Mouse (Mus musculus): ENCODE measurements at regions not wholly inside any gene's neighbourhood (a gene's known extent, or its start where the extent isn't known, plus 50 kb on each side); places are given as distances from the start of the nearest gene placed in this dataset.
"Not testable (repeated sequence)": the region's sequence is repeated elsewhere in the genome, so short reads cannot be mapped to it uniquely, and the experiment has no call there.

GRCm38 (mm10) chr2:114384566-114384965 is 183.3 kb upstream of the Zfp770 start:
- WGBS = 6% methylated on average over 3 of the region's 3 CpGs

DNA sequence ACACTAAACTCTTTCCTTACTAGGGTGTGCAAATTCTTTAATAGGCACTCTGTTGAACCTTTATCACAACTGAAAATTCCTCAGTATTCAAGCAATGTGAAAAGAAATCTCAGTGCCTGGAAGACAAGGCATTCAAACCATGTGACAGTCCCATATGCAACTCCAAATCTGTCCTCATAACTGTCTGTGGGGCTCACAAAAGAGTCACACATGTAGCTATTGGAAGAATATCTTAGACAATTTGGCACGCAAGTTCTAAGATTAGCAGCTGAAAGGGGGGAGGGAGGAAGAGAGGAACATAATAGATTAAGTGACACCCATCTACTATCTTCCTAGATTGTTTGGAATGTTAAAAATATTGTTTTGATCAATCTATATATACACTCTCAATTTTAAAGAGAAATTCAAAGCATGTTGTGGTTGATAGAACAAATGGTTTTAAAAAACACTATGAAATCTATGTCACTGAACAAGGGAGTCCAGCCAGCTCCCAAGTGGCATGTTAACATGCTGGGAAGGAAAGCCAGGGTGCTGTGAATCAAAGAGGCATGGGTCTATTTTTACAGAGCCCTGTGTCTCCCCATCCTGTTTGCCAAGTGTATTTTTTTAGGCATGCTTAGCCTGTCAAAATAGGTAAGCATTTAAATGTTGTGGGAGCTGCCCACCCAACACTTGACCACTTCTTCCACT is 177.7 kb upstream of the Zfp770 start:
- peaks cover 8% of the 10 kb centered on the region; the same call in 1 of the 2 replicates for H3K27me3 ChIP-seq
- H3K27ac ChIP-seq = no peak overlapping the region
- 90% methylated on average over 1 of the region's 1 CpGs for WGBS
- no peak overlapping the region for H3K4me3 ChIP-seq (replicated peaks)
- H3K36me3 ChIP-seq (replicated peaks) = no peaks in the 10 kb centered on the region
- no peaks in the 10 kb centered on the region for H3K4me1 ChIP-seq
- no peaks in the 10 kb centered on the region for H3K9me3 ChIP-seq
- no peak for ATAC-seq (ENCODE audit: low FRiP score)
- no peak overlapping the region for H3K9ac ChIP-seq
- H3K4me2 ChIP-seq = no peak overlapping the region

More at GRCm38 (mm10) chr2:114384566-114384965, 183.3 kb upstream of the Zfp770 start:
- no peak overlapping the region for H3K4me2 ChIP-seq
- ATAC-seq (ENCODE audit: low FRiP score) = no peak
- H3K27ac ChIP-seq = no peak overlapping the region
- no peaks in the 10 kb centered on the region for H3K9me3 ChIP-seq
- H3K4me3 ChIP-seq (replicated peaks) = no peak overlapping the region
- peaks cover 9% of the 10 kb centered on the region for H3K27me3 ChIP-seq
- no peak overlapping the region for H3K9ac ChIP-seq
- H3K4me1 ChIP-seq = no peaks in the 10 kb centered on the region
- no peaks in the 10 kb centered on the region for H3K36me3 ChIP-seq (replicated peaks)

DNA sequence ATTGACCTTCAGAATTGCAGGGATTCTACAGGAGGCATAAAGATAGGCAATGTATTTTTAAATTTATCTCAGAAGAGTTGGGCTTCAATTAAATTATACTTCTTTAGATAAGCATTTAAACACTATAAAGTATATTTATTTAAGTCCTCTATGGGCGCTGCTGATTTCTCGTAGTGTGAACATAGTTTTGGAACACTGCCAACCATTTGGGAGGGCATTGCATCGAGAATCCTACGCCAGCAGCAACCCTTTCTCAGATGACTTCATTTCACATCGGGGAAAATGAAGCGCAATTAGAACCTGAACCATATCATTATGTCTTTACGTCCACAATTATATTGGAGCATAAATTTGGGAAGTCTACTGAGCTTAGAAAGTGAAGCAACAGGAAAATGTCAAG is 172.2 kb upstream of the Zfp770 start:
- Histone ChIP-seq H3K27ac (no peak overlapping the region), H3K4me2 (no peak overlapping the region), H3K4me3 (replicated peaks) (no peak overlapping the region), H3K9me3 (no peaks in the 10 kb centered on the region), H3K4me1 (no peaks in the 10 kb centered on the region), H3K27me3 (peaks cover 4% of the 10 kb centered on the region; the same call in 1 of the 2 replicates), H3K36me3 (replicated peaks) (no peaks in the 10 kb centered on the region), H3K9ac (no peak overlapping the region)
- ATAC-seq (ENCODE audit: low FRiP score) = no peak
- WGBS = 76% methylated on average over 7 of the region's 7 CpGs

- H3K4me2 ChIP-seq; H3K9ac ChIP-seq; H3K4me1 ChIP-seq; H3K27ac ChIP-seq; H3K27me3 ChIP-seq; ATAC-seq (ENCODE audit: low FRiP score); H3K4me3 ChIP-seq (replicated peaks); H3K36me3 ChIP-seq (replicated peaks); H3K9me3 ChIP-seq: not testable (repeated sequence)
- WGBS = 89% methylated on average over 11 of the region's 11 CpGs
Measured at GRCm38 (mm10) chr2:114353876-114354275, 152.6 kb upstream of the Zfp770 start.

- Histone ChIP-seq H3K9me3 (no peaks in the 10 kb centered on the region), H3K27ac (no peak overlapping the region), H3K4me1 (no peaks in the 10 kb centered on the region), H3K9ac (no peak overlapping the region), H3K4me2 (no peak overlapping the region), H3K36me3 (replicated peaks) (no peaks in the 10 kb centered on the region), H3K27me3 (no peaks in the 10 kb centered on the region), H3K4me3 (replicated peaks) (no peak overlapping the region)
- ATAC-seq (ENCODE audit: low FRiP score) = no peak
- WGBS = 77% methylated on average over 9 of the region's 9 CpGs
Measured at GRCm38 (mm10) chr2:114340578-114341293, 139.5 kb upstream of the Zfp770 start.

DNA sequence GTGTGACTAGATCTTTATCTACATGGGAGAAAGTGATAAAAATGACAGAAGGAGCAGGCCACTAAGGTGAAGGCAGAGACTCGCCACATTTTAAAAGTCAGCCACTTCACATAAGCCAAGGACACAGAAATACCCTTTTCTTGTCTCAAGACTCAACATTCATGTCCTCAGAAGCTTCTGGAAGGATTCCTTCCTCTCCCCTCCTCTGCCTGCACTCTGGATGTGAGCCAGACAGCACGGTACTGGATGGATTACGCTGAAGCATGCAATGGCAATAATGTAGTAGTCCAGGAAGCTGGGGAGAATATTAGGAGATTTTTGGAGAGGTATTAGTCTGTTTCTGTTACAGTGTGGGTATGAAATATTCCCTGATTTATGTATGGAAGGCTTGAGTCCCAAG is 100.5 kb upstream of the Zfp770 start:
- Histone ChIP-seq H3K36me3 (replicated peaks) (no peaks in the 10 kb centered on the region), H3K27ac (no peak overlapping the region), H3K4me1 (no peaks in the 10 kb centered on the region), H3K9ac (no peak overlapping the region), H3K4me3 (replicated peaks) (no peak overlapping the region), H3K4me2 (no peak overlapping the region), H3K9me3 (no peaks in the 10 kb centered on the region), H3K27me3 (no peaks in the 10 kb centered on the region)
- ATAC-seq (ENCODE audit: low FRiP score) = no peak
- WGBS = 90% methylated on average over 3 of the region's 3 CpGs

DNA sequence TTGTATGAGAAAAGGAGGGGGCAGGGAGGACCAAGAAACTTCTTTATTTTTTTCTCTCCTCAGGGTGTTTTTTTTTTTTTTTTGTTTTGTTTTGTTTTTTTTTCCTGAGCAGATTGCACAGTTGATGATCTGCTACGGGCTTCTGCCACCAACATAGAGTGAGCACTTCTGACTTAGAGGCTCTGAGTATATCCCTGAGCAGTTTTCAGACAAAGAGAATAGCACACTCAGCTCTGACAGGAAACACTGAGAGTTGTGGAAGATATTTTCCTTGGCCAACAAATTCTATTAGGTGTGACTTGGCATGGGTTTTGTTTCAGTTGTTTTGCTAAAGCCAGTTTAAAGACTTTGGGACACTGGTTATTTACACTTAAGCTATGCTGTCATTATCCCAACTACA is 93.8 kb upstream of the Zfp770 start:
- H3K9ac ChIP-seq = no peak overlapping the region

GRCm38 (mm10) chr2:114291387-114291786 is 90.1 kb upstream of the Zfp770 start:
- Histone ChIP-seq H3K9me3 (no peaks in the 10 kb centered on the region), H3K27ac (no peak overlapping the region), H3K4me1 (no peaks in the 10 kb centered on the region), H3K9ac (no peak overlapping the region), H3K4me3 (replicated peaks) (no peak overlapping the region), H3K36me3 (replicated peaks) (no peaks in the 10 kb centered on the region), H3K4me2 (no peak overlapping the region), H3K27me3 (no peaks in the 10 kb centered on the region)
- ATAC-seq (ENCODE audit: low FRiP score) = no peak
- 86% methylated on average over 5 of the region's 5 CpGs for WGBS

More for the DNA sequence above, 93.8 kb upstream of the Zfp770 start:
- H3K4me3 ChIP-seq (replicated peaks) = no peak overlapping the region
- WGBS = 76% methylated on average over 1 of the region's 1 CpGs
- no peaks in the 10 kb centered on the region for H3K36me3 ChIP-seq (replicated peaks)
- no peaks in the 10 kb centered on the region for H3K9me3 ChIP-seq
- no peak for ATAC-seq (ENCODE audit: low FRiP score)
- no peak overlapping the region for H3K27ac ChIP-seq
- no peaks in the 10 kb centered on the region for H3K27me3 ChIP-seq
- H3K4me2 ChIP-seq = no peak overlapping the region
- no peaks in the 10 kb centered on the region for H3K4me1 ChIP-seq

- Histone ChIP-seq H3K4me3 (replicated peaks) (no peak overlapping the region), H3K4me1 (no peaks in the 10 kb centered on the region), H3K27me3 (no peaks in the 10 kb centered on the region), H3K36me3 (replicated peaks) (no peaks in the 10 kb centered on the region), H3K9me3 (no peaks in the 10 kb centered on the region), H3K27ac (no peak overlapping the region), H3K9ac (no peak overlapping the region), H3K4me2 (no peak overlapping the region)
- ATAC-seq (ENCODE audit: low FRiP score) = no peak
Measured at GRCm38 (mm10) chr2:114275536-114275935, 74.3 kb upstream of the Zfp770 start.

DNA sequence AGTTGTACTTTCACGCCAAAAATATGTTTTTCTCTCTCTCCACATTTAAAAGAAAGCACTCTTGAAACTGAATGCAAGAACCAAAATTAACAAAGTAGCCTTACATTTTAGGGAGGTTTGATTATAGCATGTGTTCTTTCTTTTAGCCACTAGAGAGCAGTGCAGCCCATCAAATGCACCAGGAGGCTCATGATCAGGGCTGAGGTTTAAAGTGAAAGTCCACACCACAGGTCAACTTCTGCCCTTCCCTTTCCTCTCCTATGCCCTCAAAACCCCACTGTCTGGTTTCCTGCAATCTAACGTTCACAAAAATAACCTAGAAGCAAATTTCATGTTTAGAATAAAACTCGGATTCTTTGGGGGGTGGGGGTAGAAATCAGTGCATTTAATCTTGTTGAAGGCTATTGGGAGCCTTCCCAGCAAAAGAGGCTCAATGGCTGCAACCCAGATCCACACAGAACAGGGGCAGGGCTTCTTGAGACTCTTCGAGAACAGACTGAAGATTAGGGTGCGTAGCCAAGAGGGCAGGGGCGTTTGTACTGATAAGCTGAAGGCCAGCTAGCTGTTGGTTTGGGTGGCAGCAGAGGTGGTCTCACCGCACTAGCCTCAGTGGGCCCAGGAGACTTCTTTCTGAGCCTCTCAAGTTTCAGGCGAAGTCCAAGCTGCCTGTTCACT is 59.3 kb upstream of the Zfp770 start:
- H3K4me2 ChIP-seq = no peak overlapping the region
- peaks cover 5% of the 10 kb centered on the region; the same call in 1 of the 2 replicates for H3K4me1 ChIP-seq
- no peaks in the 10 kb centered on the region for H3K9me3 ChIP-seq
- no peak overlapping the region for H3K9ac ChIP-seq
- whole genome bisulfite sequencing = 49% methylated on average over 8 of the region's 8 CpGs
- ATAC-seq (ENCODE audit: low FRiP score) = 0 out of 2 replicates have a peak, but pooled peaks have one; percentile 67
- H3K27ac ChIP-seq = no peak overlapping the region
- no peak overlapping the region for H3K4me3 ChIP-seq (replicated peaks)
- no peaks in the 10 kb centered on the region for H3K36me3 ChIP-seq (replicated peaks)
- H3K27me3 ChIP-seq = peaks cover 12% of the 10 kb centered on the region; the same call in 1 of the 2 replicates

GRCm38 (mm10) chr2:114259539-114259938 is 58.3 kb upstream of the Zfp770 start:
- H3K4me2 ChIP-seq = no peak overlapping the region
- H3K9ac ChIP-seq = no peak overlapping the region
- no peaks in the 10 kb centered on the region for H3K36me3 ChIP-seq (replicated peaks)
- no peak for ATAC-seq (ENCODE audit: low FRiP score)
- no peak overlapping the region for H3K27ac ChIP-seq
- H3K9me3 ChIP-seq = no peaks in the 10 kb centered on the region
- peaks cover 5% of the 10 kb centered on the region; the same call in 1 of the 2 replicates for H3K4me1 ChIP-seq
- H3K4me3 ChIP-seq (replicated peaks) = no peak overlapping the region
- H3K27me3 ChIP-seq = peaks cover 12% of the 10 kb centered on the region; the same call in 1 of the 2 replicates
- WGBS = 79% methylated on average over 4 of the region's 4 CpGs
